Comparison of ENCODE assay signal across 8 mouse cellular contexts in the genomic region with DNA sequence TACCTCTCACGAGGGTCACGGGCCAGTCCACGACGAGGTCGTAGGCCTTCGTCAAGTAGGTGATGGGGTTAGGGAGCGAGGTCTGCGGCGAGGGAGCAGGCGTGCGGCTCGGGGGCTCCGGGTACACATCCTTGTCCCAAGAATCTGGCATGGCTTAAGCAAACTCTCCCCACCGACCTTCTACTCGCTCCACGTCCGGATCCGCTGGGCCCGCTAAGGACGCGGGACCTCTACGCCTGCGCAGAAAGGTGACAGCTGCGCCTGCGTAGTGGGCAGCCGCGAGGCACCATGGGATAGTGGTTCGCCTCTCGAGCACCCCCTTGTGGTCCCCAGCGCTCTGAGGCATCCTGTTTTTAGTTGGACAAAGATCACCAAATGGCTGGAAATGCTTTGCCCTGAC. TPM values are rescaled to one million over a fixed set of nuclear protein-coding genes. Genes with fewer than 3 reads are reported as not detected.
A peak's percentile ranks its signal among the peaks of the same experiment; 100 is the strongest.
DNase-seq lines count a peak whose midpoint lies in the region; ATAC-seq and TF ChIP-seq lines count a peak whose summit lies in the region.

Gene Ndufb10, minus strand, starts transcription at position 295 of the 400 bp plus-strand sequence.

- H3K27me3 ChIP-seq in embryonic facial prominence, embryonic 14.5 days (replicated peaks; ENCODE audit: control insufficient read depth, insufficient read depth, low read length): no peaks in the 10 kb centered on the region
- H3K27me3 ChIP-seq in limb, embryonic 14.5 days (ENCODE audit: control insufficient read depth, insufficient read depth, low read length): no peaks in the 10 kb centered on the region
- H3K27me3 ChIP-seq in midbrain, postnatal 0 days (ENCODE audit: insufficient read depth, low read length): no peaks in the 10 kb centered on the region

- H3K36me3 ChIP-seq in embryonic facial prominence, embryonic 14.5 days (ENCODE audit: control insufficient read depth, insufficient read depth, low read length): peaks cover 20% of the 10 kb centered on the region
- peaks cover 17% of the 10 kb centered on the region for H3K36me3 ChIP-seq in limb, embryonic 14.5 days (ENCODE audit: control insufficient read depth, insufficient read depth, low read length)
- H3K36me3 ChIP-seq in midbrain, postnatal 0 days (ENCODE audit: insufficient read depth, low read length): peaks cover 10% of the 10 kb centered on the region; the same call in 1 of the 2 replicates

- peak within 1 kb of the TSS; percentile 70 for H3K4me3 ChIP-seq in embryonic facial prominence, embryonic 14.5 days (ENCODE audit: low read depth, low read length)
- peak within 1 kb of the TSS; percentile 81 for H3K4me3 ChIP-seq in limb, embryonic 14.5 days (replicated peaks; ENCODE audit: low read length)
- peak within 1 kb of the TSS; percentile 70 for H3K4me3 ChIP-seq in midbrain, postnatal 0 days (ENCODE audit: low read depth, low read length)

- H3K9me3 ChIP-seq in embryonic facial prominence, embryonic 14.5 days (ENCODE audit: control insufficient read depth, low read length): no peaks in the 10 kb centered on the region
- H3K9me3 ChIP-seq in limb, embryonic 14.5 days (ENCODE audit: control insufficient read depth, low read length): no peaks in the 10 kb centered on the region
- H3K9me3 ChIP-seq in midbrain, postnatal 0 days (ENCODE audit: low read length): no peaks in the 10 kb centered on the region

- peak within 1 kb of the TSS; percentile 74 for H3K27ac ChIP-seq in embryonic facial prominence, embryonic 14.5 days (replicated peaks; ENCODE audit: low read depth, low read length)
- peak within 1 kb of the TSS; percentile 61 for H3K27ac ChIP-seq in limb, embryonic 14.5 days (replicated peaks; ENCODE audit: low read depth, low read length)
- H3K27ac ChIP-seq in midbrain, postnatal 0 days (ENCODE audit: low read depth, low read length): peak within 1 kb of the TSS; percentile 76

- H3K4me1 ChIP-seq in embryonic facial prominence, embryonic 14.5 days (ENCODE audit: control insufficient read depth, insufficient read depth, low read length): peaks cover 15% of the 10 kb centered on the region
- H3K4me1 ChIP-seq in limb, embryonic 14.5 days (ENCODE audit: control insufficient read depth, insufficient read depth, low read length): peaks cover 17% of the 10 kb centered on the region
- H3K4me1 ChIP-seq in midbrain, postnatal 0 days (ENCODE audit: insufficient read depth, low read length): no peaks in the 10 kb centered on the region; the same call in 1 of the 2 replicates

- peak; percentile 76 for ATAC-seq in embryonic facial prominence, embryonic 14.5 days (ENCODE audit: low read depth)
- peak; percentile 56 for ATAC-seq in limb, embryonic 14.5 days (ENCODE audit: low FRiP score, low read depth)
- peak; percentile 71 for ATAC-seq in midbrain, postnatal 0 days (ENCODE audit: low FRiP score)

- DNase-seq in 3T3-L1 (ENCODE audit: low read depth, low spot score): peak; percentile 98
- DNase-seq in adrenal gland, postnatal 4 days (ENCODE audit: low spot score in 2 of 2): peak; percentile 97 to 98
- peak; percentile 96 for DNase-seq in embryonic facial prominence, embryonic 14.5 days (ENCODE audit: low spot score)
- peak; percentile 96 for DNase-seq in heart, adult 8-10 months (ENCODE audit: low spot score)
- peak; percentile 99 for DNase-seq in kidney, adult 9 months
- DNase-seq in limb, embryonic 14.5 days (ENCODE audit: low spot score): peak; percentile 97
- DNase-seq in midbrain, postnatal 0 days (ENCODE audit: low spot score): peak; percentile 97
- peak; percentile 94 to 98 for DNase-seq in spleen, postnatal 14 days (ENCODE audit: low spot score in 2 of 2)

- peak within 1 kb of the TSS; percentile 75 for H3K4me2 ChIP-seq in embryonic facial prominence, embryonic 14.5 days (ENCODE audit: low read depth, low read length)
- H3K4me2 ChIP-seq in limb, embryonic 14.5 days (replicated peaks; ENCODE audit: low read depth, low read length, severe bottlenecking): peak within 1 kb of the TSS; percentile 79
- H3K4me2 ChIP-seq in midbrain, postnatal 0 days (ENCODE audit: low read depth, low read length, poor library complexity, severe bottlenecking): peak within 1 kb of the TSS; percentile 68

- WGBS in embryonic facial prominence, embryonic 14.5 days: 0% methylated on average over 23 of the region's 30 CpGs
- 0% methylated on average over 28 of the region's 30 CpGs for WGBS in limb, embryonic 14.5 days
- under 1% methylated on average over 30 of the region's 30 CpGs for WGBS in midbrain, postnatal 0 days

- peak; percentile 99 for TF ChIP-seq CTCF in midbrain, postnatal 0 days (IDR thresholded peaks at IDR 0.05)

- peak within 1 kb of the TSS; percentile 89 for H3K9ac ChIP-seq in embryonic facial prominence, embryonic 14.5 days (ENCODE audit: low read depth, low read length)
- H3K9ac ChIP-seq in limb, embryonic 14.5 days (ENCODE audit: low read depth, low read length, severe bottlenecking): peak within 1 kb of the TSS; percentile 85
- peak within 1 kb of the TSS; percentile 86 for H3K9ac ChIP-seq in midbrain, postnatal 0 days (replicated peaks; ENCODE audit: low read length, poor library complexity, severe bottlenecking)

- TF ChIP-seq POLR2A in limb, embryonic 14.5 days (IDR thresholded peaks at IDR 0.05; ENCODE audit: borderline replicate concordance, extremely low read depth, insufficient read depth, insufficient read length): peak; percentile 62; the same call in 1 of the 2 replicates

RNA-seq across cellular contexts. Expression of gene Ndufb10, which starts in this region (rescaled TPM):
- total RNA-seq in adrenal gland, postnatal 4 days (2021): 100 to 1,000 TPM; 210 to 213 TPM
- polyA plus RNA-seq in embryonic facial prominence, embryonic 14.5 days (2014; fragmentation: Nextera tagmentation; extraction: Ambion mirVana): 233 and 267 TPM in 2 replicates
- total RNA-seq in heart, adult 8-10 months (2022): 1,000 to 10,000 TPM in 1 of 4 experiments, 100 to 1,000 TPM in 3; 975 to 1,073 (median 990) TPM
- 178 and 192 TPM in 2 replicates for polyA plus RNA-seq in limb, embryonic 14.5 days (2012; rRNA removed)
- 235 and 237 TPM in 2 replicates for polyA plus RNA-seq in limb, embryonic 14.5 days (2014; fragmentation: Nextera tagmentation; extraction: Ambion mirVana)
- 150 and 170 TPM in 2 replicates for total RNA-seq in midbrain, postnatal 0 days (2014; rRNA removed)
- polyA plus RNA-seq in midbrain, postnatal 0 days (2015; fragmentation: Nextera tagmentation; extraction: Ambion mirVana): 344 and 349 TPM in 2 replicates

Comparison
In these comparisons a context has a peak if more than half of its experiments do, and no peak if none do; other contexts are left out.
1. Peak in every context shown above with its lines: DNase-seq, ATAC-seq, H3K4me3 ChIP-seq and H3K27ac ChIP-seq.